Mouse (Mus musculus) intestine, embryonic 14.5 days (tissue): Measurements from ENCODE around the gene Arhgef19. TPM values are rescaled to one million over a fixed set of nuclear protein-coding genes. Genes with fewer than 3 reads are reported as not detected.

Source experiments
- ATAC-seq: fragments of 200-750 bp; cut with Nextera tagmentation; replicated peaks from 2 replicates; pipeline ENCODE4 v1.8.0; 2017; ENCODE audit warnings: low read depth, moderate number of reproducible peaks, moderate TSS enrichment, moderate library complexity; ENCODE audit not compliant: low FRiP score, low TSS enrichment
- DNase-seq: peaks from one replicate; pipeline ENCODE4 v3.0.0-alpha.2; 2018; ENCODE audit warnings: low spot score
- H3K27ac ChIP-seq: fragments of 300-500 bp; sonication (generic); 2 replicates; pipeline ENCODE4 v1.5.1; 2014; ENCODE audit warnings: low read depth, mild to moderate bottlenecking, control low read depth
- H3K27me3 ChIP-seq: fragments of 300-500 bp; sonication (generic); replicated peaks from 2 replicates; pipeline ENCODE4 v1.6.1; 2014; ENCODE audit warnings: low read length, control low read depth; ENCODE audit not compliant: control insufficient read depth, insufficient read depth
- H3K36me3 ChIP-seq: fragments of 300-500 bp; sonication (generic); 2 replicates; pipeline ENCODE4 v1.6.1; 2014; ENCODE audit warnings: low read length, control low read depth; ENCODE audit not compliant: control insufficient read depth, insufficient read depth
- H3K4me1 ChIP-seq: fragments of 300-500 bp; sonication (generic); replicated peaks from 2 replicates; pipeline ENCODE4 v1.6.1; 2014; ENCODE audit warnings: low read length, control low read depth, mixed read lengths; ENCODE audit not compliant: control insufficient read depth, insufficient read depth
- H3K4me2 ChIP-seq: fragments of 300-500 bp; sonication (generic); 2 replicates; pipeline ENCODE4 v1.6.1; 2014; ENCODE audit warnings: low read length
- H3K4me3 ChIP-seq: fragments of 300-500 bp; sonication (generic); 2 replicates; pipeline ENCODE4 v1.5.1; 2014; ENCODE audit warnings: low read depth, low read length, control low read depth, mixed read lengths
- H3K9ac ChIP-seq: fragments of 300-500 bp; sonication (generic); 2 replicates; pipeline ENCODE4 v1.6.1; 2014; ENCODE audit warnings: mild to moderate bottlenecking, low read length
- H3K9me3 ChIP-seq: fragments of 300-500 bp; sonication (generic); 2 replicates; pipeline ENCODE4 v1.6.1; 2016; ENCODE audit warnings: low read length, control low read depth; ENCODE audit not compliant: control insufficient read depth
- WGBS: fragments of 180-500 bp; shearing (Covaris S2); extraction: QIAGEN DNeasy Blood & Tissue Kit; methylation state at CpG from one replicate; pipeline ENCODE4 v1.1.7; 2014; 5-methylcytosine and 5-hydroxymethylcytosine counted together
- polyA plus RNA-seq: library from polyadenylated mRNA; unstranded; fragments of >200 nt; fragmentation: Nextera tagmentation; extraction: Ambion mirVana; gene quantifications from 2 replicates; pipeline ENCODE4 v1.2.1, GENCODE M21; 2014

Arhgef19 gene
- polyA plus RNA-seq, 1 experiment from 2014 or later: 15.8 TPM

DNA sequence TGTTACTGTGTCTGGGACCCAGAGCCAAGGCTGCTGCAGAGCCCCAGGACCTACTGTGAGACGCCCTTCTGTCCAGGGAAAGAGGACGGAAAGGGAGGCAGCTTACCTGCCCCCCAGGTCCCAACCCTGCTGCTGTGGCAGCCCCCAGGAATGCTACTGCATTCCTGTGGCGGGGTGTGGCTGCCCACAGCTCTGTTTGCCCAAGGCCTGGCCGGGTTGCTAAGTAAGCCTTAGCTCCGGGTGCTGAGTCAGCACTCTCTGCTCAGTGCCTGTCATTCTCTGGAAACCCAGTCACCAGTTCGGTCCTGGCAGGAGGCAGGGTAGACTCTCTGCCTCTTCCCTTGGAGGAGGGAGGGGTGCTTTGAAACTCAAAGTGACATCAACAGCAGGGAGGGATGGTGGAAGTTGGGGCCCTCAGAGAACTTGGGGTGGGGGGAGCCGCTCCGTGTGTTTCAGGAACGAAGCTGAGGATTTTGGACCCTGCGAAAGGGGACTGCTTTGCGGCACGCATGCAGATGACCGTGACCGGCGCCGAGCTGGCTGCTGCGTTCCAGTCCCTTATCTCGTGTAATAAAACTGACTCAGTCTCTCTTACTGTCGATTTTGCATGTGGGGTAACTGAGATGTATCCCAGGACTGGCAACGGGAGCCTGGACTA, 47.7 kb downstream of the Arhgef19 start:
- Histone ChIP-seq H3K27me3 (peaks cover 24% of the 10 kb centered on the region), H3K9ac (no peak overlapping the region), H3K4me1 (peaks cover 14% of the 10 kb centered on the region), H3K36me3 (no peaks in the 10 kb centered on the region), H3K27ac (peak overlapping the region; percentile 57), H3K4me2 (peak overlapping the region; percentile 8), H3K4me3 (no peak overlapping the region), H3K9me3 (no peaks in the 10 kb centered on the region)
- ATAC-seq (peak; percentile 59), DNase-seq (peak; percentile 78)
- WGBS: 11% methylated on average over 20 of the region's 20 CpGs

GRCm38 (mm10) chr4:141287518-141288004, 48.3 kb downstream of the Arhgef19 start:
- DNase-seq: peak; percentile 74
- H3K4me2 ChIP-seq: peak overlapping the region; percentile 8
- 16% methylated on average over 15 of the region's 15 CpGs for WGBS
- no peaks in the 10 kb centered on the region for H3K9me3 ChIP-seq
- peak; percentile 50 for ATAC-seq
- H3K27me3 ChIP-seq: peaks cover 27% of the 10 kb centered on the region
- no peaks in the 10 kb centered on the region for H3K36me3 ChIP-seq
- peaks cover 12% of the 10 kb centered on the region for H3K4me1 ChIP-seq
- peak overlapping the region; percentile 33 for H3K27ac ChIP-seq
- H3K9ac ChIP-seq: no peak overlapping the region
- no peak overlapping the region for H3K4me3 ChIP-seq

- no peak overlapping the region for H3K27ac ChIP-seq
- no peak for DNase-seq
- H3K9me3 ChIP-seq: no peaks in the 10 kb centered on the region
- no peak overlapping the region for H3K4me3 ChIP-seq
- H3K9ac ChIP-seq: no peak overlapping the region
- no peaks in the 10 kb centered on the region for H3K36me3 ChIP-seq
- no peak overlapping the region for H3K4me2 ChIP-seq
- peaks cover 27% of the 10 kb centered on the region for H3K27me3 ChIP-seq
- H3K4me1 ChIP-seq: peaks cover 12% of the 10 kb centered on the region
- 36% methylated on average over 8 of the region's 8 CpGs for WGBS
- ATAC-seq: no peak
Observed at GRCm38 (mm10) chr4:141288152-141288551, 48.9 kb downstream of the Arhgef19 start.

DNA sequence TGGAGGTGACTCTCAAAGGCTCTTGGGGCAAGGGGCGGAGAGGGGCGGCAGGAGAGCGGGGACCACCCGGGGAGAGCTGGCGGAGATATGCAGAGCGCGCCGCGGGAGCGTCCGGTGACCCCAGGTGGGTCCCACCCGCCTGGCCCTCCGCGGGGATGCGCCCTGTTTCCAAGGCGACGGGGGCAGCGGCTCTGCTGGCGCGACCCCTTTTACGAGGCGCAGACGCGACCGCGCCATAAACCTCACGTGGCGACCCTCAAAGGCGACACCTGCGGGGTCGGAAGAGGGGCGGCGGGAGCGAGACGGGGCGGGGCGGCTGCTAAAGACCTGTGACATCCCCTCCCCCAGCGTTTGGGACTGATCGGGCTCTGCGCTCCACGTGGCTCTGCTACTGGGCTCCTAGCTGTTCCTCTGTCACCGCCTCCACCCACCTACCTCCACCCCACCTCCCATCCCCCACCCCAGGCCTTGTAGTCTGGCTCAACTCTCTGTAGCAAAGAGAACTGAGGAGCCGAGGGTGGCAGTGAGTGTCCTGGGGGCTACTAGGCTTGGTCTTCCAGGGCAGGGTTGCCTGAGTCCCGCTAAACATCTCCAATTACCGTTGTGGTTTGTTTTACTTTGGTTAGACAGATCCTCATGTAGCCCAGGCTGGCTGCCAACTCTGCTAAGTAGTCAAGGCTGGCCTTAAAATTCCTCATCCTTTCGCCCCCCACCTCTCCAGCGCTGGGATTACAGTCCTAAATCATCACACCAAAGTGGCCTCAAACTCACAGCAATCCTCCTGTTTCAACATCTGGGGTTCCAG, 52.5 kb downstream of the Arhgef19 start:
- Histone ChIP-seq H3K27ac (no peak overlapping the region), H3K4me2 (peak overlapping the region; percentile 55), H3K36me3 (no peaks in the 10 kb centered on the region), H3K4me3 (peak overlapping the region; percentile 23), H3K4me1 (peaks cover 18% of the 10 kb centered on the region), H3K9ac (peak overlapping the region; percentile 31; the same call in 1 of the 2 replicates), H3K9me3 (no peaks in the 10 kb centered on the region), H3K27me3 (peaks cover 23% of the 10 kb centered on the region)
- DNase-seq (peak; percentile 69), ATAC-seq (peak; percentile 13; the same call in 1 of the 2 replicates)
- WGBS: 1% methylated on average over 39 of the region's 47 CpGs

- no peak for ATAC-seq
- 0 out of 2 replicates have a peak overlapping the region, but pooled peaks have one; percentile 1 for H3K4me3 ChIP-seq
- no peak overlapping the region for H3K9ac ChIP-seq
- H3K4me2 ChIP-seq: peak overlapping the region; percentile 30
- peaks cover 18% of the 10 kb centered on the region for H3K4me1 ChIP-seq
- no peaks in the 10 kb centered on the region for H3K9me3 ChIP-seq
- H3K36me3 ChIP-seq: no peaks in the 10 kb centered on the region
- WGBS: 7% methylated on average over 15 of the region's 15 CpGs
- peaks cover 21% of the 10 kb centered on the region; the same call in 1 of the 2 replicates for H3K27me3 ChIP-seq
- no peak for DNase-seq
- no peak overlapping the region for H3K27ac ChIP-seq
Observed at GRCm38 (mm10) chr4:141295774-141296186, 56.5 kb downstream of the Arhgef19 start.

DNA sequence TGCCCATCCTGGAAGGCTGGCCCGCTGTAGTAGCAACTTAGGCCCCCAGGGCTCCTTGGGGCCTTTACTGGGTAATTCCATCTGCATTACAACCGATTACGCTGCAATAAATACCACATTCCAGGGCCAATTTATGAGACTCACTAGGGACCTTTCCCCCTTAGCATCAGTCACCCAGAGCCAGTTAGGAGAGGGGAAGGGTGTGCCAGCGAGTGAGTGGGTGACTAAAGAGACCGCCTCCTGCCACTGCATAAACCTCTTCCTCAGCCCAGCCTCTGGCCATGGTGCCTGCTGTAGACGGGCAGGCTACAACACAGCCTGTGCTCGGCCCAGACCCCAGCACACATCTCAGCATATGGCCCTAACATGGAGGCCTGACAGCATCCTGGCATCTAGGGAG, 58.6 kb downstream of the Arhgef19 start:
- Histone ChIP-seq H3K9ac (no peak overlapping the region), H3K4me1 (peaks cover 14% of the 10 kb centered on the region), H3K9me3 (no peaks in the 10 kb centered on the region), H3K27me3 (peaks cover 15% of the 10 kb centered on the region), H3K4me2 (no peak overlapping the region), H3K4me3 (no peak overlapping the region), H3K36me3 (no peaks in the 10 kb centered on the region), H3K27ac (no peak overlapping the region)
- ATAC-seq (no peak; the same call in 1 of the 2 replicates), DNase-seq (no peak)
- 45% methylated on average over 7 of the region's 7 CpGs for WGBS

GRCm38 (mm10) chr4:141299356-141299755, 60.1 kb downstream of the Arhgef19 start:
- H3K27ac ChIP-seq: no peak overlapping the region
- no peak overlapping the region for H3K9ac ChIP-seq
- DNase-seq (no peak), ATAC-seq (no peak)
- WGBS: 72% methylated on average over 13 of the region's 13 CpGs
- H3K36me3 ChIP-seq: no peaks in the 10 kb centered on the region
- no peak overlapping the region for H3K4me3 ChIP-seq
- H3K9me3 ChIP-seq: no peaks in the 10 kb centered on the region
- H3K4me2 ChIP-seq: no peak overlapping the region
- peaks cover 16% of the 10 kb centered on the region for H3K4me1 ChIP-seq
- peaks cover 15% of the 10 kb centered on the region for H3K27me3 ChIP-seq

DNA sequence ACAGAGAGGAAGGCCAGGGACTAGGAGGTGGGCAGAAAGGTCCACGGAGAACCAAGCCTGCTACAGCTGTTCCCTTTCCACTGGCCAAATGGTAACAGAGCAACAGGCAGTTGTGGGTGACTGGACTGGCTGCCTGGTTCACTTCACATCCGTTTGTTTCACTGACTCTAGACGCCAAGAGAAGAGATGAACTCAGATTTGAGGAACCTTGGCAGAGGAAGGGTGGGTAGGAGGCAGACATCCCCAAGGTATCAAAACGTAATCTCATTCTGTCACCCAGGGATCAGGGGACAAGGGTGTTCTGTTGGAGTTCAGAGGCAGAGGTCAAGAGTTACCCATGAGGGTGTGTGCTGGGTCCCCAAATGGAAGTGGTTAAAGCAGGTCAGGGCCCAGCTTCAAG, 60.9 kb downstream of the Arhgef19 start:
- DNase-seq (no peak), ATAC-seq (no peak)
- H3K4me1 ChIP-seq: peaks cover 16% of the 10 kb centered on the region
- H3K27ac ChIP-seq: no peak overlapping the region
- WGBS: 57% methylated on average over 4 of the region's 4 CpGs
- H3K27me3 ChIP-seq: peaks cover 15% of the 10 kb centered on the region
- no peak overlapping the region for H3K4me2 ChIP-seq
- H3K9ac ChIP-seq: no peak overlapping the region
- no peaks in the 10 kb centered on the region for H3K9me3 ChIP-seq
- H3K36me3 ChIP-seq: no peaks in the 10 kb centered on the region
- H3K4me3 ChIP-seq: no peak overlapping the region
